Mouse (Mus musculus): Measurements from ENCODE around the gene Gm49486. TPM values are rescaled to one million over a fixed set of nuclear protein-coding genes. Genes with fewer than 3 reads are reported as not detected.
A peak's percentile ranks its signal among the peaks of the same experiment; 100 is the strongest.

The Gm49486 gene
- polyA plus RNA-seq (2015; fragmentation: Nextera tagmentation; extraction: Ambion mirVana), result 0.63 and 0.67 TPM in 2 replicates

DNA sequence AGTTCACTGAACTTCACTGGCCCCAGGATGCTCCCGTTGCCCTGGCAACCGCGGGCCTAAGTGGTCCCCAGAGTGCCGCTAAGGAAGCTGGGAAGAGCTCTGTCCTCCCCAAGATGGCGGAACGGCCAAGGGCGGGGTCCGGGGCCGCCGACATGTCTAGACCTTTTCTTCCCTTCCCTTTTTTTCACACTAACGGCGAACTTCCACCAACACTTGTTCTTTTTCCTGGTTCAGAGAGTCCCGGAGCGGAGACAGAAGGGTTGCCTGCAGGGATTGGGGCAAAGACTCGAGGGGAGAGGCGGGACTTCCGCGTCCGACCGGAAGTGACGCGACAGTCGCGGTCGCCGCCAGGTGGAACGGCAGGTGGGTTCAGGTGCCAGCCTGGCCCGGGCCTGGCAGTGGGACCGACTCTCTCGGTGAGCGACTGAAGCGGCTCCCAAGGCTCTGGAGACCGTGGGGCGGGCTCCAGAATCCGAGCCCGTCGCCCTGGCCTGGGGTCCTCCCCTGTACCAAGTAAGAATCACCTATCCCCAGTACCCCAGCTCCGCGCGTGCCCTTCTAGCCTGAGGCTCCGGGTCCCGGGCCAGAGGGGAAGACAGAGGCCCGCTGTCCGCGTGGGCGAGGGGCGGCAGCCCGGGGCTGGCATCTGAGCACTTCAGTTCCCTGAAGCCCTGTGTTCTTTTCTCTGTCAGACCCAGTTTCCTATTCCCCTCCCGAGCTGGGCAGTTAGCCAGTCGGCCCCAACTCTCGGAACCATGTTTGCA lies at the start of gene Gm49486, which contains the start of gene Pick1:
Gm49486 (plus strand) TSS at position 334 of the 764 bp plus-strand sequence.
Pick1 (plus strand) TSS at position 116 of the 764 bp plus-strand sequence.
- H3K4me1 ChIP-seq (ENCODE audit: control insufficient read depth, insufficient read depth, low read length), result peaks cover 8% of the 10 kb centered on the region
- peak within 1 kb of the TSS; percentile 98 for H3K27ac ChIP-seq (ENCODE audit: low read length)
- ATAC-seq (replicated peaks; ENCODE audit: extremely low read depth, insufficient read depth, low FRiP score), result peak; percentile 76
- peak within 1 kb of the TSS; percentile 89 for H3K4me3 ChIP-seq (ENCODE audit: low read length)
- H3K36me3 ChIP-seq (ENCODE audit: control insufficient read depth, insufficient read depth), result peaks cover 9% of the 10 kb centered on the region; the same call in 1 of the 2 replicates
- H3K4me2 ChIP-seq (ENCODE audit: low read depth, low read length), result peak within 1 kb of the TSS; percentile 99
- H3K9ac ChIP-seq (ENCODE audit: low read length), result peak within 1 kb of the TSS; percentile 94
- H3K27me3 ChIP-seq (ENCODE audit: control insufficient read depth, insufficient read depth, low read length), result no peaks in the 10 kb centered on the region
- H3K9me3 ChIP-seq (replicated peaks; ENCODE audit: control insufficient read depth, low read length), result no peaks in the 10 kb centered on the region
- under 1% methylated on average over 51 of the region's 51 CpGs for WGBS

GRCm38 (mm10) chr15:79185213-79185612 lies 44.0 kb upstream of the Gm49486 start:
- 80% methylated on average over 10 of the region's 10 CpGs for whole genome bisulfite sequencing
- Histone ChIP-seq H3K27me3 (ENCODE audit: control insufficient read depth, insufficient read depth, low read length) (no peaks in the 10 kb centered on the region), H3K9ac (ENCODE audit: low read length) (no peak overlapping the region), H3K9me3 (replicated peaks; ENCODE audit: control insufficient read depth, low read length) (no peaks in the 10 kb centered on the region), H3K36me3 (ENCODE audit: control insufficient read depth, insufficient read depth) (no peaks in the 10 kb centered on the region), H3K4me1 (ENCODE audit: control insufficient read depth, insufficient read depth, low read length) (no peaks in the 10 kb centered on the region), H3K27ac (ENCODE audit: low read length) (no peak overlapping the region), H3K4me2 (ENCODE audit: low read depth, low read length) (no peak overlapping the region), H3K4me3 (ENCODE audit: low read length) (no peak overlapping the region)
- no peak for ATAC-seq (replicated peaks; ENCODE audit: extremely low read depth, insufficient read depth, low FRiP score)

GRCm38 (mm10) chr15:79187819-79188218 lies 41.4 kb upstream of the Gm49486 start:
- no peaks in the 10 kb centered on the region for H3K36me3 ChIP-seq (ENCODE audit: control insufficient read depth, insufficient read depth)
- no peak overlapping the region for H3K27ac ChIP-seq (ENCODE audit: low read length)
- no peak overlapping the region for H3K9ac ChIP-seq (ENCODE audit: low read length)
- H3K4me3 ChIP-seq (ENCODE audit: low read length), result no peak overlapping the region
- WGBS, result 81% methylated on average over 8 of the region's 8 CpGs
- H3K4me2 ChIP-seq (ENCODE audit: low read depth, low read length), result no peak overlapping the region
- no peaks in the 10 kb centered on the region for H3K27me3 ChIP-seq (ENCODE audit: control insufficient read depth, insufficient read depth, low read length)
- H3K9me3 ChIP-seq (replicated peaks; ENCODE audit: control insufficient read depth, low read length), result 0 out of 2 replicates have a peak, but pooled peaks cover 4% of the 10 kb centered on the region
- H3K4me1 ChIP-seq (ENCODE audit: control insufficient read depth, insufficient read depth, low read length), result peaks cover 4% of the 10 kb centered on the region
- ATAC-seq (replicated peaks; ENCODE audit: extremely low read depth, insufficient read depth, low FRiP score), result no peak

- Histone ChIP-seq H3K4me2 (ENCODE audit: low read depth, low read length) (no peak overlapping the region), H3K9ac (ENCODE audit: low read length) (no peak overlapping the region), H3K27me3 (ENCODE audit: control insufficient read depth, insufficient read depth, low read length) (no peaks in the 10 kb centered on the region), H3K36me3 (ENCODE audit: control insufficient read depth, insufficient read depth) (no peaks in the 10 kb centered on the region), H3K4me1 (ENCODE audit: control insufficient read depth, insufficient read depth, low read length) (peaks cover 15% of the 10 kb centered on the region), H3K27ac (ENCODE audit: low read length) (no peak overlapping the region), H3K9me3 (replicated peaks; ENCODE audit: control insufficient read depth, low read length) (0 out of 2 replicates have a peak, but pooled peaks cover 4% of the 10 kb centered on the region), H3K4me3 (ENCODE audit: low read length) (no peak overlapping the region)
- no peak for ATAC-seq (replicated peaks; ENCODE audit: extremely low read depth, insufficient read depth, low FRiP score)
- WGBS, result 89% methylated on average over 2 of the region's 2 CpGs
These were observed 37.8 kb upstream of the Gm49486 start for GRCm38 (mm10) chr15:79191426-79191825.

DNA sequence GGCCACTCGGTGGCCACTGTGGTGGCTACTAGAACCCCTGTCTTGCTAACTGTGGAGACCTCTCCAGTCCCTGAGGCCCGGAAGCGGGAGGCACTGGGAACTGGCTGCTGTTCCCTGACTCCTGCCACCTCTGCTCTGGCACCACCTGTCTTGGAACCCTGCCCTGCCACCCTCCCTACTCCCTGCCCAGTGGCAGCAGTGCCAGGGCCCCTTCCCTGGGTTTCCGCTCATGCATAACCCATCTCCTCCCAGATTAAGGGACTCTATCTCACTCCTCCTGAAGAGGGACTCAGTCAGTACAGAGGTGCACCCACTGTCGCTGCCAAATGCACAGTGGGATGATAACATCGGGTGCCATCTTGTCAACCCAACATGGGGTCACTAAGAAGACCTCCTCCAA lies 36.7 kb upstream of the Gm49486 start:
- H3K4me2 ChIP-seq (ENCODE audit: low read depth, low read length), result no peak overlapping the region
- peak overlapping the region; percentile 77; the same call in 1 of the 2 replicates for H3K27ac ChIP-seq (ENCODE audit: low read length)
- no peaks in the 10 kb centered on the region for H3K27me3 ChIP-seq (ENCODE audit: control insufficient read depth, insufficient read depth, low read length)
- H3K4me3 ChIP-seq (ENCODE audit: low read length), result no peak overlapping the region
- WGBS, result 86% methylated on average over 6 of the region's 6 CpGs
- 0 out of 2 replicates have a peak, but pooled peaks cover 4% of the 10 kb centered on the region for H3K9me3 ChIP-seq (replicated peaks; ENCODE audit: control insufficient read depth, low read length)
- H3K9ac ChIP-seq (ENCODE audit: low read length), result no peak overlapping the region
- ATAC-seq (replicated peaks; ENCODE audit: extremely low read depth, insufficient read depth, low FRiP score), result no peak
- H3K4me1 ChIP-seq (ENCODE audit: control insufficient read depth, insufficient read depth, low read length), result peaks cover 15% of the 10 kb centered on the region
- H3K36me3 ChIP-seq (ENCODE audit: control insufficient read depth, insufficient read depth), result no peaks in the 10 kb centered on the region

GRCm38 (mm10) chr15:79192885-79193845 lies 36.0 kb upstream of the Gm49486 start:
- ATAC-seq (replicated peaks; ENCODE audit: extremely low read depth, insufficient read depth, low FRiP score), result peak; percentile 52
- Histone ChIP-seq H3K27me3 (ENCODE audit: control insufficient read depth, insufficient read depth, low read length) (no peaks in the 10 kb centered on the region), H3K4me3 (ENCODE audit: low read length) (no peak overlapping the region), H3K4me2 (ENCODE audit: low read depth, low read length) (peak overlapping the region; percentile 47), H3K9me3 (replicated peaks; ENCODE audit: control insufficient read depth, low read length) (0 out of 2 replicates have a peak, but pooled peaks cover 4% of the 10 kb centered on the region), H3K36me3 (ENCODE audit: control insufficient read depth, insufficient read depth) (no peaks in the 10 kb centered on the region), H3K4me1 (ENCODE audit: control insufficient read depth, insufficient read depth, low read length) (peaks cover 15% of the 10 kb centered on the region), H3K27ac (ENCODE audit: low read length) (peak overlapping the region; percentile 77), H3K9ac (ENCODE audit: low read length) (peak overlapping the region; percentile 65)
- WGBS, result 40% methylated on average over 27 of the region's 27 CpGs

GRCm38 (mm10) chr15:79194048-79194447 lies 35.1 kb upstream of the Gm49486 start:
- H3K4me1 ChIP-seq (ENCODE audit: control insufficient read depth, insufficient read depth, low read length), result peaks cover 15% of the 10 kb centered on the region
- ATAC-seq (replicated peaks; ENCODE audit: extremely low read depth, insufficient read depth, low FRiP score), result no peak
- no peak overlapping the region for H3K9ac ChIP-seq (ENCODE audit: low read length)
- H3K4me3 ChIP-seq (ENCODE audit: low read length), result no peak overlapping the region
- no peak overlapping the region for H3K4me2 ChIP-seq (ENCODE audit: low read depth, low read length)
- no peak overlapping the region for H3K27ac ChIP-seq (ENCODE audit: low read length)
- H3K36me3 ChIP-seq (ENCODE audit: control insufficient read depth, insufficient read depth), result no peaks in the 10 kb centered on the region
- 62% methylated on average over 9 of the region's 9 CpGs for WGBS
- H3K27me3 ChIP-seq (ENCODE audit: control insufficient read depth, insufficient read depth, low read length), result no peaks in the 10 kb centered on the region
- H3K9me3 ChIP-seq (replicated peaks; ENCODE audit: control insufficient read depth, low read length), result 0 out of 2 replicates have a peak, but pooled peaks cover 4% of the 10 kb centered on the region

GRCm38 (mm10) chr15:79194946-79195345 lies 34.2 kb upstream of the Gm49486 start:
- 74% methylated on average over 2 of the region's 2 CpGs for WGBS
- H3K36me3 ChIP-seq (ENCODE audit: control insufficient read depth, insufficient read depth), result no peaks in the 10 kb centered on the region
- peaks cover 15% of the 10 kb centered on the region for H3K4me1 ChIP-seq (ENCODE audit: control insufficient read depth, insufficient read depth, low read length)
- H3K4me2 ChIP-seq (ENCODE audit: low read depth, low read length), result no peak overlapping the region
- no peak overlapping the region for H3K4me3 ChIP-seq (ENCODE audit: low read length)
- no peak overlapping the region for H3K27ac ChIP-seq (ENCODE audit: low read length)
- H3K27me3 ChIP-seq (ENCODE audit: control insufficient read depth, insufficient read depth, low read length), result no peaks in the 10 kb centered on the region
- 0 out of 2 replicates have a peak, but pooled peaks cover 4% of the 10 kb centered on the region for H3K9me3 ChIP-seq (replicated peaks; ENCODE audit: control insufficient read depth, low read length)
- no peak for ATAC-seq (replicated peaks; ENCODE audit: extremely low read depth, insufficient read depth, low FRiP score)
- no peak overlapping the region for H3K9ac ChIP-seq (ENCODE audit: low read length)

Data from heart, embryonic 16.5 days (tissue).